Mouse (Mus musculus): ENCODE results near the gene Icos. TPM values are rescaled to one million over a fixed set of nuclear protein-coding genes. Genes with fewer than 3 reads are reported as not detected.

Icos gene
- polyA plus RNA-seq, 1 experiment from 2014 or later, result 0.08 TPM

- no peaks in the 10 kb centered on the region for H3K4me1 ChIP-seq
- H3K9me3 ChIP-seq (replicated peaks), result no peaks in the 10 kb centered on the region
- no peak overlapping the region for H3K9ac ChIP-seq
- H3K27me3 ChIP-seq, result no peaks in the 10 kb centered on the region
- no peak overlapping the region for H3K27ac ChIP-seq
- 80% methylated on average over 8 of the region's 8 CpGs for WGBS
- H3K36me3 ChIP-seq, result no peaks in the 10 kb centered on the region
- no peak overlapping the region for H3K4me2 ChIP-seq (replicated peaks)
- ATAC-seq (ENCODE audit: low FRiP score), result no peak
- no peak overlapping the region for H3K4me3 ChIP-seq
These were observed 31.9 kb upstream of the Icos start for GRCm38 (mm10) chr1:60945633-60946401.

GRCm38 (mm10) chr1:60948112-60948511, 29.6 kb upstream of the Icos start:
- no peak for ATAC-seq (ENCODE audit: low FRiP score)
- Histone ChIP-seq H3K4me2 (replicated peaks) (no peak overlapping the region), H3K27me3 (no peaks in the 10 kb centered on the region), H3K27ac (no peak overlapping the region), H3K9ac (no peak overlapping the region), H3K4me3 (no peak overlapping the region), H3K36me3 (no peaks in the 10 kb centered on the region), H3K9me3 (replicated peaks) (no peaks in the 10 kb centered on the region), H3K4me1 (no peaks in the 10 kb centered on the region)
- WGBS, result 91% methylated on average over 6 of the region's 6 CpGs

GRCm38 (mm10) chr1:60952958-60953357, 24.8 kb upstream of the Icos start:
- H3K27ac ChIP-seq, result no peak overlapping the region
- H3K9ac ChIP-seq, result no peak overlapping the region
- no peaks in the 10 kb centered on the region for H3K27me3 ChIP-seq
- H3K4me1 ChIP-seq, result no peaks in the 10 kb centered on the region
- H3K4me2 ChIP-seq (replicated peaks), result no peak overlapping the region
- 81% methylated on average over 7 of the region's 7 CpGs for whole genome bisulfite sequencing
- no peaks in the 10 kb centered on the region for H3K9me3 ChIP-seq (replicated peaks)
- no peaks in the 10 kb centered on the region for H3K36me3 ChIP-seq
- H3K4me3 ChIP-seq, result no peak overlapping the region
- no peak for ATAC-seq (ENCODE audit: low FRiP score)

- H3K36me3 ChIP-seq, result no peaks in the 10 kb centered on the region
- WGBS, result 93% methylated on average over 7 of the region's 7 CpGs
- no peaks in the 10 kb centered on the region for H3K9me3 ChIP-seq (replicated peaks)
- ATAC-seq (ENCODE audit: low FRiP score), result no peak
- H3K4me3 ChIP-seq, result no peak overlapping the region
- no peaks in the 10 kb centered on the region for H3K27me3 ChIP-seq
- no peak overlapping the region for H3K4me2 ChIP-seq (replicated peaks)
- no peak overlapping the region for H3K27ac ChIP-seq
- H3K4me1 ChIP-seq, result no peaks in the 10 kb centered on the region
- H3K9ac ChIP-seq, result no peak overlapping the region
These were observed 24.0 kb upstream of the Icos start for GRCm38 (mm10) chr1:60953686-60954085.

- no peak for ATAC-seq (ENCODE audit: low FRiP score)
These were observed 23.0 kb upstream of the Icos start for GRCm38 (mm10) chr1:60954759-60955158.

GRCm38 (mm10) chr1:60955186-60955585, 22.5 kb upstream of the Icos start:
- WGBS, result 91% methylated on average over 3 of the region's 3 CpGs
- Histone ChIP-seq H3K36me3 (no peaks in the 10 kb centered on the region), H3K9me3 (replicated peaks) (no peaks in the 10 kb centered on the region), H3K27me3 (no peaks in the 10 kb centered on the region), H3K27ac (no peak overlapping the region), H3K4me2 (replicated peaks) (no peak overlapping the region), H3K4me3 (no peak overlapping the region), H3K4me1 (no peaks in the 10 kb centered on the region), H3K9ac (no peak overlapping the region)
- no peak for ATAC-seq (ENCODE audit: low FRiP score)

More at GRCm38 (mm10) chr1:60954759-60955158, 23.0 kb upstream of the Icos start:
- no peak overlapping the region for H3K4me2 ChIP-seq (replicated peaks)
- H3K9me3 ChIP-seq (replicated peaks), result no peaks in the 10 kb centered on the region
- no peaks in the 10 kb centered on the region for H3K27me3 ChIP-seq
- 58% methylated on average over 2 of the region's 2 CpGs for WGBS
- H3K27ac ChIP-seq, result no peak overlapping the region
- H3K36me3 ChIP-seq, result no peaks in the 10 kb centered on the region
- H3K4me1 ChIP-seq, result no peaks in the 10 kb centered on the region
- no peak overlapping the region for H3K4me3 ChIP-seq
- H3K9ac ChIP-seq, result no peak overlapping the region

GRCm38 (mm10) chr1:60956196-60956595, 21.5 kb upstream of the Icos start:
- Histone ChIP-seq H3K9me3 (replicated peaks) (no peaks in the 10 kb centered on the region), H3K4me1 (no peaks in the 10 kb centered on the region), H3K4me2 (replicated peaks) (no peak overlapping the region), H3K9ac (no peak overlapping the region), H3K36me3 (no peaks in the 10 kb centered on the region), H3K4me3 (no peak overlapping the region), H3K27ac (no peak overlapping the region), H3K27me3 (no peaks in the 10 kb centered on the region)
- WGBS, result 88% methylated on average over 6 of the region's 6 CpGs
- ATAC-seq (ENCODE audit: low FRiP score), result no peak

- Histone ChIP-seq H3K27ac (no peak overlapping the region), H3K4me3 (no peak overlapping the region), H3K4me2 (replicated peaks) (no peak overlapping the region), H3K4me1 (no peaks in the 10 kb centered on the region), H3K27me3 (no peaks in the 10 kb centered on the region), H3K9me3 (replicated peaks) (no peaks in the 10 kb centered on the region), H3K9ac (no peak overlapping the region), H3K36me3 (no peaks in the 10 kb centered on the region)
- WGBS, result 88% methylated on average over 1 of the region's 1 CpGs
- ATAC-seq (ENCODE audit: low FRiP score), result no peak
These were observed 19.4 kb upstream of the Icos start for GRCm38 (mm10) chr1:60958287-60958686.

GRCm38 (mm10) chr1:60959246-60959645, 18.5 kb upstream of the Icos start:
- no peaks in the 10 kb centered on the region for H3K9me3 ChIP-seq (replicated peaks)
- H3K4me1 ChIP-seq, result no peaks in the 10 kb centered on the region
- H3K36me3 ChIP-seq, result no peaks in the 10 kb centered on the region
- H3K27ac ChIP-seq, result no peak overlapping the region
- 88% methylated on average over 4 of the region's 4 CpGs for WGBS
- ATAC-seq (ENCODE audit: low FRiP score), result no peak
- H3K4me3 ChIP-seq, result no peak overlapping the region
- no peak overlapping the region for H3K4me2 ChIP-seq (replicated peaks)
- H3K27me3 ChIP-seq, result no peaks in the 10 kb centered on the region
- no peak overlapping the region for H3K9ac ChIP-seq

GRCm38 (mm10) chr1:60960451-60960850, 17.3 kb upstream of the Icos start:
- 87% methylated on average over 11 of the region's 11 CpGs for WGBS

GRCm38 (mm10) chr1:60961080-60961479, 16.6 kb upstream of the Icos start:
- WGBS, result 39% methylated on average over 4 of the region's 4 CpGs
- no peak for ATAC-seq (ENCODE audit: low FRiP score)
- H3K4me1 ChIP-seq, result no peaks in the 10 kb centered on the region
- no peak overlapping the region for H3K4me2 ChIP-seq (replicated peaks)
- no peaks in the 10 kb centered on the region for H3K27me3 ChIP-seq
- no peak overlapping the region for H3K9ac ChIP-seq
- no peak overlapping the region for H3K4me3 ChIP-seq
- H3K27ac ChIP-seq, result no peak overlapping the region
- no peaks in the 10 kb centered on the region for H3K36me3 ChIP-seq
- H3K9me3 ChIP-seq (replicated peaks), result no peaks in the 10 kb centered on the region

More at GRCm38 (mm10) chr1:60960451-60960850, 17.3 kb upstream of the Icos start:
- Histone ChIP-seq H3K4me3 (no peak overlapping the region), H3K4me2 (replicated peaks) (no peak overlapping the region), H3K27ac (no peak overlapping the region), H3K9ac (no peak overlapping the region), H3K9me3 (replicated peaks) (no peaks in the 10 kb centered on the region), H3K4me1 (no peaks in the 10 kb centered on the region), H3K27me3 (no peaks in the 10 kb centered on the region), H3K36me3 (no peaks in the 10 kb centered on the region)
- ATAC-seq (ENCODE audit: low FRiP score), result no peak

GRCm38 (mm10) chr1:60962095-60962494, 15.6 kb upstream of the Icos start:
- ATAC-seq (ENCODE audit: low FRiP score), result no peak
- no peak overlapping the region for H3K9ac ChIP-seq
- H3K4me2 ChIP-seq (replicated peaks), result no peak overlapping the region
- no peaks in the 10 kb centered on the region for H3K36me3 ChIP-seq
- H3K9me3 ChIP-seq (replicated peaks), result no peaks in the 10 kb centered on the region
- H3K4me3 ChIP-seq, result no peak overlapping the region
- H3K27ac ChIP-seq, result no peak overlapping the region
- no peaks in the 10 kb centered on the region for H3K27me3 ChIP-seq
- H3K4me1 ChIP-seq, result no peaks in the 10 kb centered on the region
- WGBS, result 84% methylated on average over 4 of the region's 4 CpGs

- 39% methylated on average over 2 of the region's 2 CpGs for WGBS
- no peak overlapping the region for H3K4me2 ChIP-seq (replicated peaks)
- H3K27ac ChIP-seq, result no peak overlapping the region
These were observed 10.2 kb upstream of the Icos start for GRCm38 (mm10) chr1:60967521-60967920.

More at GRCm38 (mm10) chr1:60967521-60967920, 10.2 kb upstream of the Icos start:
- Histone ChIP-seq H3K9ac (no peak overlapping the region), H3K36me3 (no peaks in the 10 kb centered on the region), H3K27me3 (no peaks in the 10 kb centered on the region), H3K4me3 (no peak overlapping the region), H3K4me1 (no peaks in the 10 kb centered on the region), H3K9me3 (replicated peaks) (no peaks in the 10 kb centered on the region)
- no peak for ATAC-seq (ENCODE audit: low FRiP score)

Data from hindbrain, embryonic 12.5 days (tissue).